Mouse (Mus musculus) CH12.LX (cell line): ENCODE results near the gene Olfr1015.

Experiments
- CHD1 ChIP-seq: IDR thresholded peaks from 2 replicates; pipeline ENCODE4 v1.6.1; 2012; ENCODE audit warnings: low read depth, low read length, improper control_type of control experiment, inconsistent platforms
- CTCF ChIP-seq, 2 experiments: IDR thresholded peaks in 1 of 2; conservative IDR thresholded peaks in 1 of 2; 2 replicates each; pipeline ENCODE4 v1.5.1; 2011 to 2012; ENCODE audit warnings: low read depth in 2 of 2, low read length in 2 of 2, improper control_type of control experiment in 1 of 2, inconsistent platforms in 1 of 2, mild to moderate bottlenecking in 1 of 2, moderate library complexity in 1 of 2
- EP300 ChIP-seq: IDR thresholded peaks from 2 replicates; pipeline ENCODE4 v1.6.1; 2011; ENCODE audit warnings: low read length, improper control_type of control experiment
- KAT2A ChIP-seq: IDR thresholded peaks from 2 replicates; pipeline ENCODE4 v1.6.1; 2012; ENCODE audit warnings: low read length, improper control_type of control experiment, inconsistent platforms; ENCODE audit not compliant: insufficient replicate concordance
- MAFK ChIP-seq: IDR thresholded peaks from 2 replicates; pipeline ENCODE4 v1.6.1; 2011; ENCODE audit warnings: low read length, improper control_type of control experiment; ENCODE audit not compliant: insufficient replicate concordance
- MYC ChIP-seq: IDR thresholded peaks from 2 replicates; pipeline ENCODE4 v1.6.1; 2011; ENCODE audit warnings: low read depth, mild to moderate bottlenecking, improper control_type of control experiment, low read length
- POLR2A ChIP-seq: IDR thresholded peaks from 2 replicates; pipeline ENCODE4 v1.6.1; 2011; ENCODE audit warnings: low read depth, mild to moderate bottlenecking, improper control_type of control experiment, low read length
- POLR2AphosphoS2 ChIP-seq: IDR thresholded peaks from 2 replicates; pipeline ENCODE4 v1.6.1; 2011; ENCODE audit warnings: low read depth, low read length, improper control_type of control experiment
- RAD21 ChIP-seq: IDR thresholded peaks from 2 replicates; pipeline ENCODE4 v1.6.1; 2011; ENCODE audit warnings: low read depth, mild to moderate bottlenecking, low read length, improper control_type of control experiment, moderate library complexity
- UBTF ChIP-seq: IDR thresholded peaks from 2 replicates; pipeline ENCODE4 v1.6.1; 2012; ENCODE audit warnings: low read depth, mild to moderate bottlenecking, inconsistent platforms, low read length, improper control_type of control experiment, moderate library complexity
- USF2 ChIP-seq: conservative IDR thresholded peaks from 2 replicates; pipeline ENCODE4 v1.6.1; 2011; ENCODE audit warnings: low read depth, low read length, improper control_type of control experiment
- ZC3H11A ChIP-seq: IDR thresholded peaks from 2 replicates; pipeline ENCODE4 v1.6.1; 2012; ENCODE audit warnings: low read depth, mild to moderate bottlenecking, inconsistent platforms, low read length, improper control_type of control experiment
- ZMIZ1 ChIP-seq: IDR thresholded peaks from 2 replicates; pipeline ENCODE4 v1.6.1; 2012; ENCODE audit warnings: low read depth, mild to moderate bottlenecking, inconsistent platforms, low read length, improper control_type of control experiment

DNA sequence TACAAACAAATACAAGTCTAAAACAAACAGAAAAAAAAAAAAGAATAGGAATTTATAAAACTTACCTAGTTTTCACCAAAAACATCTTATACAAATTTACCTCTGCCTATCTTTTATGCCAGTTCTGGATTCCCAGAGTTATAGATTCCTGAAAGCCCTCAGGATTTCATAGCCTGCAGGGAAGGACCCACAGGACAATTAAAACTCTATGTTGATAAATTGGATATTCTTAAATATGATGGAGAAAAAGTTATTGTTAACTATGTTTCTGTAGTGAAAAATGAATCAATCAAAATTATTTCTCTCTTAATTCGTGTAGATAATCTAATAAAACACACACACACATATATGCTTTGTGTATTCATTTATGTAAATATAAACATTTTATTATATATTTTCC lies 19.2 kb upstream of the Olfr1015 start, which contains the start of gene Olfr1012:
- no peak for TF ChIP-seq CTCF (conservative IDR thresholded peaks at IDR 0.05 in 1 of 2, IDR thresholded peaks at IDR 0.05 in 1 of 2; ENCODE audit: low read depth in 2 of 2, low read length in 2 of 2)
- no peak for TF ChIP-seq CHD1
- TF ChIP-seq MYC, result no peak
- no peak for TF ChIP-seq EP300
- no peak for TF ChIP-seq KAT2A
- TF ChIP-seq POLR2A, result no peak
- no peak for TF ChIP-seq MAFK
- no peak for TF ChIP-seq ZMIZ1
- TF ChIP-seq USF2, result no peak
- TF ChIP-seq ZC3H11A, result no peak
- TF ChIP-seq RAD21, result no peak
- TF ChIP-seq POLR2AphosphoS2, result no peak
- no peak for TF ChIP-seq UBTF
